Mouse (Mus musculus): ENCODE measurements around the gene Setdb2.
A peak's percentile ranks its signal among the peaks of the same experiment; 100 is the strongest.
"Not testable (repeated sequence)": the region's sequence is repeated elsewhere in the genome, so short reads cannot be mapped to it uniquely, and the experiment has no call there.

The Setdb2 gene

GRCm38 (mm10) chr14:59440558-59441471 lies at the start of gene Setdb2, which contains the start of gene Cab39l:
Gene Setdb2, minus strand, starts transcription at chr14:59440884.
Gene Cab39l, plus strand, starts transcription at chr14:59440972.
- DNase-seq (ENCODE audit: low read depth) = peak; percentile 79

GRCm38 (mm10) chr14:59485247-59485810 lies 44.6 kb upstream of the Setdb2 start:
- DNase-seq (ENCODE audit: low read depth) = no peak

- DNase-seq (ENCODE audit: low read depth) = no peak
Observed at GRCm38 (mm10) chr14:59478699-59479098, 38.0 kb upstream of the Setdb2 start.

- no peak for DNase-seq (ENCODE audit: low read depth)
Observed at GRCm38 (mm10) chr14:59470781-59471180, 30.1 kb upstream of the Setdb2 start.

GRCm38 (mm10) chr14:59467798-59468197 lies 27.1 kb upstream of the Setdb2 start:
- no peak for DNase-seq (ENCODE audit: low read depth)

- no peak for DNase-seq (ENCODE audit: low read depth)
Observed at GRCm38 (mm10) chr14:59466503-59466902, 25.8 kb upstream of the Setdb2 start.

GRCm38 (mm10) chr14:59447981-59448380 lies 7.3 kb upstream of the Setdb2 start:
- peak; percentile 16 for DNase-seq (ENCODE audit: low read depth)

- DNase-seq (ENCODE audit: low read depth) = no peak
Observed at GRCm38 (mm10) chr14:59445421-59445820, 4.7 kb upstream of the Setdb2 start.

- DNase-seq (ENCODE audit: low read depth) = no peak
Observed at GRCm38 (mm10) chr14:59441472-59441805, 755 bp upstream of the Setdb2 start.

GRCm38 (mm10) chr14:59440039-59440438 lies 645 bp downstream of the Setdb2 start:
- peak; percentile 0 for DNase-seq (ENCODE audit: low read depth)

- DNase-seq (ENCODE audit: low read depth) = no peak
Observed at GRCm38 (mm10) chr14:59438505-59438904, 2.2 kb downstream of the Setdb2 start.

GRCm38 (mm10) chr14:59437398-59437797 lies 3.3 kb downstream of the Setdb2 start:
- no peak for DNase-seq (ENCODE audit: low read depth)

- DNase-seq (ENCODE audit: low read depth) = no peak
Observed at GRCm38 (mm10) chr14:59435206-59435605, 5.5 kb downstream of the Setdb2 start.

GRCm38 (mm10) chr14:59433902-59434301 lies 6.8 kb downstream of the Setdb2 start:
- no peak for DNase-seq (ENCODE audit: low read depth)

GRCm38 (mm10) chr14:59430556-59430955 lies 10.1 kb downstream of the Setdb2 start:
- DNase-seq (ENCODE audit: low read depth) = no peak

GRCm38 (mm10) chr14:59422912-59423663 lies 17.6 kb downstream of the Setdb2 start:
- no peak for DNase-seq (ENCODE audit: low read depth)

- no peak for DNase-seq (ENCODE audit: low read depth)
Observed at GRCm38 (mm10) chr14:59418171-59418570, 22.5 kb downstream of the Setdb2 start.

- DNase-seq (ENCODE audit: low read depth) = not testable (repeated sequence)
Observed at GRCm38 (mm10) chr14:59414979-59415378, 25.7 kb downstream of the Setdb2 start.

GRCm38 (mm10) chr14:59396999-59397398 lies 43.7 kb downstream of the Setdb2 start:
- DNase-seq (ENCODE audit: low read depth) = no peak

GRCm38 (mm10) chr14:59395281-59395680 lies 45.4 kb downstream of the Setdb2 start, which contains the start of gene Phf11c:
Gene Phf11c, minus strand, starts transcription at chr14:59395381.
- no peak for DNase-seq (ENCODE audit: low read depth)

- not testable (repeated sequence) for DNase-seq (ENCODE audit: low read depth)
Observed at GRCm38 (mm10) chr14:59390181-59390580, 50.5 kb downstream of the Setdb2 start.

GRCm38 (mm10) chr14:59389532-59389931 lies 51.2 kb downstream of the Setdb2 start:
- no peak for DNase-seq (ENCODE audit: low read depth)

All from fibroblast of lung, adult 2 months (primary cell).